Mouse (Mus musculus): Measurements from ENCODE around the gene Cltc.
"Not testable (repeated sequence)": the region's sequence is repeated elsewhere in the genome, so short reads cannot be mapped to it uniquely, and the experiment has no call there.

Gene Cltc

DNA sequence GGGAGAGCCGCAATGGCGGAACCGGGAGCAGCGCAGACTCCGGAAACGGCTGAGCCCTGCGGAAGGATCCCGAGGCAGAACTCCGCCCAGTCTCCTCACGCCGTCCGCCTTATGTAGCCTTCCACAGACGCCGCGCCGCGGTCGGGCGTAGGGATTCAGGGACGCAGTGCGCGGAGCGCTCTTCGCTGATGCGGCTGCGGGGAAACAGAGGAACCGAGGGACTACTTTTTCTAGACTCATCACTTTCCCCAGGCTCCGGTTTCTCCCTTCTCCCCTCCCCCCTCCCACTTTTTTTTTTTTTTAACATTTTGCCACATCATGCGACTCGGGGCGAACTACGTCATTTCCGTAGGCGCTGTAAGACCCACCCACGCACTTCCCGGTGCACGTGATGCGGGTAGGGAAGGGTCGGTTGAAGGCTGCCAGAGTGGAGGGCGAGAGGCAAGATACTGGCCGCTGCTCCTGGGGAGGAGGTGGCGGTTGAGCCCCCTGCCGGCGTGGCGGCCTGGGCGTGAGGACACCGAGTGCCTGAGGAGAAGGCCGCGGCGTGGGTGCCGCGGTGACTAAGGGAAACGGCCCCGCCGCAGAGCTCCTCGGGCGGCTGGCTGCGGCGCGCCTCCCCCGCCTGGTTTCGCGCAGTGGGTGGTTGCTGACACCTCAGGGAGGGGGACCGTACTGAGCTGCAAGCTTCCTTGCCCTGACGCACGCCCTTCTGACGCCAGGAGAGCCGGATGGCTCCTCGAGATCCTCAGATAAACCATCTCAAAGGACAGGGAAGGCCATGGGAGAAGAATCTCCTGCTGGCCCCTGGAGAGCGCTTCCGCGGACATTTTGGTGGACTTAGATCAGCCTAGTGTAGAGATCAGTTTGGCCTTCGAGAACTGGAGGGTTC, at the start of gene Cltc:
Cltc (minus strand) TSS at position 86 of the 892 bp plus-strand sequence.
- in situ Hi-C loops (cut with MboI; ENCODE audit: low sequenced_read_pairs): no loop called here

- in situ Hi-C loops (cut with MboI; ENCODE audit: low sequenced_read_pairs): no loop called here
Observed at GRCm38 (mm10) chr11:86807001-86807477, 49.7 kb upstream of the Cltc start.

DNA sequence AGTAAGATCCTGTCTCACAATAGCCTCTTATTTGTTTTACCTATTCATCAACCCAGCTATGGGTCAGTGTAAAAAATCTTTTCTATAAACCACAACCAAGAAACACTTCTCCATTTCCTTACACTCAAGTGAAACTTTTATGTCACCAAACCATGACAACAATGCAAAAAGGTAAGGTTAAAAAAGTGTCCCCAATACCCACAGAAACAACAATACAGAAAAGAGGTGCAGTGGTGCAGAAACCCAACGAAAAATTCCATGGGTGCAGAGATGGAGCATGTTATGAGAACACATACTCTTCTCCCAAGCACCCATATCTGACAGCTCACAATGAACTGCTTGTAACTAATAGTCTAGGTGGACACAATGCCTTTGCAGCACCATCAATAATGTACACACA, 36.8 kb upstream of the Cltc start:
- in situ Hi-C loops (cut with MboI; ENCODE audit: low sequenced_read_pairs): no loop called here

GRCm38 (mm10) chr11:86787436-86787835, 30.1 kb upstream of the Cltc start:
- in situ Hi-C loops (cut with MboI; ENCODE audit: low sequenced_read_pairs): not testable (repeated sequence)

DNA sequence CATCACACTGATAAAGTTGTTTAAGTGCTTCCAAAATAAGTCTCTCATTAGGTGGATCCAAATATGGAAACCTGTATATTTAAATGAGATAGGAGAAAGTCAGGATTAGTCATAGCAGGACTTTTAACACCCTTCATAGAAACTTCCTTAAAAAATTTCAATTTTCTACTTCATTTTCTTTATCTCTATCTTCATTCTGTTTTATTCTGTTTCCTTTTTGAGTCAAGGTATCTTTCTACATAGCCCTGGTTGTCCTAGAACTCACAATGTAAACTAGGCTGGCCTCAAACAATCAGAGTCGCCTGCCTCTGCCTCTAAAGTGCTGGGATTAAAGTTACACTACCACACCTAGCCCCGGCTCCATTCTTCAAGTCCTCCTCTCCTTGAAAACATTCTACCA, 28.4 kb upstream of the Cltc start:
- in situ Hi-C loops (cut with MboI; ENCODE audit: low sequenced_read_pairs): no loop called here

DNA sequence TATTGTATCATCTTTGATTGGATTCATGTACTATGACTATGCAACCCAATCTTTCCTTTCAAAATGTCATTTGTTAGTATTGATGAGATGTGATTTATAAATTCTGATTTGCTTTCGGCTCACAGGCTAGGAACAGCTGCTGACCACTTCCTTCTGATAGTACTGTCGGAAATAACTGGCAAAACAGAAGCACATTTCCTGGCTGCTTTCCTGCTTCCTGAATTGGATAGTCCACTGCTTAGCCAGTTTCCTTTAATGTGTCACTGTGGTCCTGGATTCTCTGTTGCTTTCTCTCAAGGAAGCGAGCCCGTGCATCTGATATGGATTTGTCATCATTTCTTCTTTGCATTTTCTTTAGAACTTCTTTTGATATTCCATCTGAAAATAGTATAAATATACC, 12.5 kb upstream of the Cltc start:
- in situ Hi-C loops (cut with MboI; ENCODE audit: low sequenced_read_pairs): no loop called here

GRCm38 (mm10) chr11:86764501-86764900, 7.1 kb upstream of the Cltc start:
- in situ Hi-C loops (cut with MboI; ENCODE audit: low sequenced_read_pairs): no loop called here

DNA sequence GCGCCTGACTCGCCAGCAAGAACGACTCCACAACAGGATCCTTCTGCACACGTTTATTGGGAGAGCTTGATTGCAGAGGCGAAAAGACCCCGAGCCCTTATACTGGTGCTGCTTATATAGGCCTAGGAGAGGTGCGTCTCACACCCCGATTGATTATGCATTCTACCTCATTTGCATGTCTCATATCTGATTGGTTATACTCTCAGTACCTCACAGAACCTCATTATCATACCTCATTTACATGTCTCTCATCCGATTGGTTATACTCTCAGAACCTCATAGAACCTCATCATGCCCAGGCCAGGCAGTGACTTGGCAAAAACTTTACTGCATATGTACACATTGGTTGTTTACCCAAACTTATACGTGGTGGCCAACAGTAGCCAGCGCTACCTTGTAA, 5.8 kb upstream of the Cltc start:
- in situ Hi-C loops (cut with MboI; ENCODE audit: low sequenced_read_pairs): not testable (repeated sequence)

GRCm38 (mm10) chr11:86760357-86760756, 3.0 kb upstream of the Cltc start:
- in situ Hi-C loops (cut with MboI; ENCODE audit: low sequenced_read_pairs): no loop called here

- in situ Hi-C loops (cut with MboI; ENCODE audit: low sequenced_read_pairs): no loop called here
Observed at GRCm38 (mm10) chr11:86759886-86760285, 2.5 kb upstream of the Cltc start.

- in situ Hi-C loops (cut with MboI; ENCODE audit: low sequenced_read_pairs): no loop called here
Observed at GRCm38 (mm10) chr11:86759226-86759625, 1.9 kb upstream of the Cltc start.

GRCm38 (mm10) chr11:86758559-86758958, 1.2 kb upstream of the Cltc start:
- in situ Hi-C loops (cut with MboI; ENCODE audit: low sequenced_read_pairs): no loop called here

DNA sequence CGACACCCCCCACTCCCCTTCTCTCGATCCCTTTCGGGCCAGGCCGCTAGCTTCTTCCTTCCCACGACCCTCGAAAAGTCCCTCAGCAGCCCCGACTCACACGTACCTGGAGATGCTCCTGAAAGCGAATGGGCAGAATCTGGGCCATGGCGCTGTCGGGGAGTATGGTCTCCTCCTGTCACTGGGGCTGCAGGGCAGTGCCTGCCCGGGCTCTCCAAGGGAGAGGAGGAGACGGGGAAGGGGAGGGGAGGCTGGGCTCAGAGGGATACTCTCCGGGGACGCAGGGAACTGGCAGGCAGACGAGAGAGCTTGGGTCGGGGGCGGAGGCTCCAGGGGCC, 254 bp downstream of the Cltc start:
- in situ Hi-C loops (cut with MboI; ENCODE audit: low sequenced_read_pairs): no loop called here

DNA sequence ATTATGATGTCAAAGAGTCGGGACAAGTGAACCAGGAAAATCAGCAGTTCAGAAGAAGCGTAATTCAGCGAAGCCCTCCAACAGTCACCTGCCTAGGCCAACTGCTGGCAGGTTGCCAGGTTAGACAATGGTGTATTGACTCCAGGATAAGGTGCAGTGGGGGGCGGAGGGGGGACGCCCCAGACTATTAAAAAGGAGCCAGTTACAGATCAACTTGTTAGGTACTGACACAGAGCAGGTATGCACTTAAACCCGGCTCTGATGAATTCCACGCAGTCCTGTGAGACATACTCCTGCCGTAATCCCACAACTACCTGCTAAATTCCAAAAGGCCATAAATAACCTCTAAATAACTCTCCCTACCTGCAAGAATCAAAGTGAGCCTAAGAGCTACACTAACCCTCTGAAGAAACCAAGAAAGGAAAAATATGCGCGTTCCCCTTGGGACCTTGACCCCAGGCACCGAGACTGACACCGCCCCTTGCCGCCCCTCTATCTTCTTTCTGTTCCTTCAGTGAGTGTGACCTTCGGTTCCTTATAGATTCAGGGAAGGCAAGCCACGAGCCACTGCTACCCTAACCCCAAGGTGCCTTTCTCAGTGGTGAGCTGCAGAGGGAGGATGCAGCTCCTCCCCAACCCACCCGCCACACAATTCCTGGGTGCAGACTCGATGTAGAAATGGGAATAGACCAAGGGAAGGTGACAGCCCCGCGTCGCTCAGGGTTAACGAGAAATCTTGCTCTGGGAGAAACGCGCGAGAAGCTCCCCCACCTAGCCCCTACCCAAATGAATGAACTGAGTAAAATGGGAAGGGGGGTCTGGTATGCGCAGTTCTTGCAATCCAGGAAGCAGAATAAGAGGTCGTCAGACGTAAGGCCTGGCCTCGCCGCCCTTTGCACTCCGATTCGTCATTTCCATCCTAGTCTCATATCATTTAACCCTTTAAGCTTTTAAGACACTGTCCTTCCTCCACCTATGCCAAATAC, 916 bp downstream of the Cltc start:
- in situ Hi-C loops (cut with MboI; ENCODE audit: low sequenced_read_pairs): no loop called here

DNA sequence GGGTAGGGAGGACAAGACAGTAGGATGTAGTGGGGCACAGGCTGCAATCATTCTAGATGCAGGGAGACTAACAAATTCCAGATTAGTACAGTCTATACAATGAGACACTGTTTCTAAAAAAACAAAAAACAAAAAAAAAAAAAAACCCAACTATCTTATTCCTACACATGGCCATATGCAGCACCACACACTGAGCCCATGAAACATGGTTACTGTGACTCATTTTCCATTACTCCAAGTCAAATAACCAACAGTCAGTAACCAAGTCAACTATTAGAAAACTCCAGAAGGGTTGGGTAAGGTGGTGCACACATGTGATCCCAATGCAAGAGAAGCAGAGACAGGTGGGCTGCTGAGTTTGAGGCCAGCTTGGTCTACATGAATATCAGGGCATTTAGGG, 5.0 kb downstream of the Cltc start:
- in situ Hi-C loops (cut with MboI; ENCODE audit: low sequenced_read_pairs): no loop called here

DNA sequence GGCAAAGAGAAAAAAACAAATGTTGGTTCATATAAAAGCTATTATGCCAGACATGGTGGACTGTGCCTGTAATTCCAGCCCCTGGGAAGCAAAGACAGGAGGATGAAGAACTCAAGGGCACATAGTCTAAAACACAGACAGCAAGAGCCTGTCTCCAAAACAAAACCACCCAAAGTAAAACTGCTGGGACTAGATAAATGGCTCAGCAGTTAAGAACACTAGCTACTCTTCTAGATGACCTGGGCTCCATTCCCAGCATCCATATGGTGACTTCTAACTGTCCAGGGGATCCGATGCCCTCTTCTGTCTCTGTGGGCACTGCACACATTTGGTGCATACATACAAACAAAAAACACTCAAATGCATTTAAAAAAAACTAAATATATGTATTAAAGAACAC, 6.4 kb downstream of the Cltc start:
- in situ Hi-C loops (cut with MboI; ENCODE audit: low sequenced_read_pairs): no loop called here

GRCm38 (mm10) chr11:86749776-86750423, 7.5 kb downstream of the Cltc start:
- in situ Hi-C loops (cut with MboI; ENCODE audit: low sequenced_read_pairs): no loop called here

DNA sequence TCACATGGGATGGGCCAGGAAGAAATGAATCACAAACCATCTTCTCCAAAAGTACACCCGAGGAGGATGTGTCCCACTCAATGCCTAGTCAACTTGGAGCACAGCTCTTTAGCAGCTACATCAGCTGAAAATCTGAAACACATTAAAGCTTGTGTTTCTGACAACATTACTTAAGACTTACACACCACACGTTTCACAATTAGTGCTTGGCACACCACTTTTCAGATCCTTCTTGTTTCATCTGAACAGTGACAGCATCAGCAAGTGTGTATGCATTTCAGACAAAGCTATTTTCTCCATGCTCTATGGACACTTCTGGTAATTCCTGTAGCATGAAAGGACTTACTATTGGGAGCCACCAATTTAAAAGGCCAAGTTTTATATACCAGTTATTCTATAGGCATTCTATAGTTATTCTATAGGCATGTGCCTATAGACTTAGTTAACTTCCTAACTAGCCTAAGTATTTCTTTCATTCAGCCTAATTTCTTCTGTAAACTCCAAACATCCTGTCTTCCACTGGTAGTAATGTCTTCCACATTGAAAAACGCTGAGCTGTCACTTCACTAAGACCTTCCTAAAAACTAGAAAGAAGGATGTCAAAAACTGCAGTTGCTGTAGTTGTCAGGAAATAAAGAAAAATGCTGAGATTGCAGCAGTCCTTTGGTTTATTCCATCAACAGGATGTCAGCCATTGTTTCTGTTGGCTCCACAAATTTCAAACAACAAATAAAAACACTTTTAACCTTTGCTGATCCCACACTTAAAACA, 11.5 kb downstream of the Cltc start:
- in situ Hi-C loops (cut with MboI; ENCODE audit: low sequenced_read_pairs): no loop called here

DNA sequence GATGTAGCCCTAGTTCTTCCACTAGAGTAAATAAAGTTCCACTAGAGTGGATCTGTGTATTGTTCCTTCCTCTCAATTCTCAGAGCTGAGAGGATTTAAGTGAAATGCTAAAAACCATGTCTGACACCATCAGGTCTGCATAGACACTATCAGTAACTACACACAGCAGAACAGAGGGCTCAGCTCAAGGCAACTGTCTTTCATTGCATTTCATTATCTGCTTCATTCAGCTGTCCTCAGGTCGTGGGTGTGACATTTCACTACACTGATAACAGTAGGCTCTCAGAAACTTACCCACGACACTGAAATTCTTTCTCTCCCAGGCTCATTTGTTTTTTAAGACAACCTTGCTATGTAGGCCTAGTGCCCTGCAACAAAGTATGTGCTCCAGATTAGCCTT, 14.8 kb downstream of the Cltc start:
- in situ Hi-C loops (cut with MboI; ENCODE audit: low sequenced_read_pairs): no loop called here

- in situ Hi-C loops (cut with MboI; ENCODE audit: low sequenced_read_pairs): no loop called here
Observed at GRCm38 (mm10) chr11:86741505-86741904, 15.9 kb downstream of the Cltc start.
